Mouse (Mus musculus) neural tube, postnatal 0 days (tissue): ENCODE measurements around the gene Ggt5. TPM values are rescaled to one million over a fixed set of nuclear protein-coding genes. Genes with fewer than 3 reads are reported as not detected.

Source experiments
- polyA plus RNA-seq: library from polyadenylated mRNA; unstranded; fragments of >200 nt; fragmentation: Nextera tagmentation; extraction: Ambion mirVana; gene quantifications from 2 replicates; pipeline ENCODE4 v1.2.1, GENCODE M21; 2015

The Ggt5 gene
- polyA plus RNA-seq, result 1.6 and 1.9 TPM in 2 replicates

DNA sequence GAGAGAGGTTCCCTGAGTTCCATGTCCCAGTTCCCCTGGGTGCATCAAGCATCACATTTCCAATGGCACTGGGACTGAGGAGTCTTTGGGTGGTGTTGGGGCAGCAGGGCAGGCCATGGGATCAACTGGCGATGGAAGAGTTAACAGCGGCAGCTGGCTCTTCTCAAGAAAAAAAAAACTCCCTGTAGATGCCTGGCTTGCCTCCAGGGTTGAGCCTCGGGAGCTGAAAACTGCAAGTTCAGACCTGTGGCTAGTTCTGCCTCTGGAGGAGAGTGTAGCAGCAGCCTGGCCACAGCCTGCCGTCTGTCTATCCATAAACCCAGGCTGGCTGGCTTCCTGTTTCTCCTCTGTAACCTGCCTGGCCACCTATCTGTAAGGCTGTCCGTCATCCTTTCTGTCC is at the start of gene Ggt5:
Gene Ggt5 (plus strand): TSS at position 212 of the 400 bp plus-strand sequence.

DNA sequence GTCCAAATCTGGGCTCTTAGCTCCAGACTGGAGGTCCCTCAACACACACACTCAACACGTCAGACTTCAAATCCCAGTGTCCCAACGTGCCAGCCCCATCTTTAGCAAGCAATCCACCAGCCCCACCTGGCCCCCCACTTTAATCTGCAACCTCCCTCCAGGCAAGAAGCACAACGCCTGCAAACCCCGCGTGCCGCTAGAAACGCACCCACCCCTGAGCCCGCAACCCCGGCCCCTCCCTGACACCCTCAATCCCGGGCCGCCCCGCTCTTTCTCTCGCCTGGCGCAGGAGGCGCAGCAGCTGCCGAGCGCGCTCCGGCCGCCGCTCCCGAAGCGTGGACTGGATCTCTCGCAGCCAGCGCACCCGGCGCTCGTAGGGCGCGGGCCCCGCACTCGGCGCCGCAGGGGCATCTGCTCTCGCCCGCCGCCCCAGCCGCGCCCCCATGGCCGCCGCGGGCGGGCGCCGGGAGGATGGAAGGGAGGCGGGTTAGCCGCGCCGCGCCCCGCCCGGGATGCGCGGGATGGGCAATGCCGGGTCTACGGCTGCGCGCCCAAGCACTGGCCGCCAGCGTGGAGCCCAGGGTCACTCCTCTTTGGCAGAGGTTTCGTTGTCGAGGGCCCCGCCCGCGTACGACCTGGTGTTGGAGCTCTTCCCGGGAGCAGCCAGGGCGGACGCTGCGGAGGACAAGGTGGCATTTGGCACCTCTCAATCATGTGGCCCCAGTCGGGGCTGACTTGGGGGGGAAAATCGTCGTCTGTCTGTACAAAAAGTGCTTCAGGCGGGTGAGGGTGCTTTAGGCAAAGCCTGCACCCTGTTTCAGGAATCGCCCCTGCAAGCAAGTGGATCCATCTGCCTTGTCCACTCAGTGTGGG is 29.2 kb upstream of the Ggt5 start, which contains the start of gene Lrrc75b:
Gene Lrrc75b (minus strand): TSS at position 655 of the 873 bp plus-strand sequence.

DNA sequence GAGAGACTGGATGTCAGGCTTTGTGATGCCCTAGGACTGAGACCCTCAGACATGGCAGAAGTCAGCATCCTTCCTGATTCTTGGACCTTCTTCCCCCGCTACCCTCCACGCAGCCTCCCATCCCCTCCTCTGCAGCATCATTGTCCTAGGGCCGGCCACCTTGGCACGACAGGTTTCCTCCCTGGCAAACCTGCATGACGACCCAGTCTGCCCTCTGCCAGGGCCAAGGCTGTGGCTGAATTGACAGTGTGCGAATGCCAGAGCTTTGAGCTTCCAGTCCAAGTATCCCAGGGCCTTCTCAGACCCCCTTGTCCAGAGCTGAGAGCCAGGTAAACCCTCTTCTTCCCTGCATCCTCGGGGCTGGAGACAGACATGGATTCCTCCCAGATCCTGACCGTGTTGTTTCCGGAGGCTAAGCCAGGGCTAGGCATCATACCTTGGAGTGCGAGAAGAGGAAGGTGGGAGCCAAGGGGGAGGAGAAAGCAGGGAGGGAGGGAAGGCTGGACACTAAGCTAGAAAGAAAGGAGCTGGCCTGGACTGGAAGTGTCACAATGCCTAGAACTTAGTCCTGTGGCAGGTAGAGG is 28.0 kb upstream of the Ggt5 start, which contains the start of gene Ggt1:
Gene Ggt1 (plus strand): TSS at position 534 of the 584 bp plus-strand sequence.

DNA sequence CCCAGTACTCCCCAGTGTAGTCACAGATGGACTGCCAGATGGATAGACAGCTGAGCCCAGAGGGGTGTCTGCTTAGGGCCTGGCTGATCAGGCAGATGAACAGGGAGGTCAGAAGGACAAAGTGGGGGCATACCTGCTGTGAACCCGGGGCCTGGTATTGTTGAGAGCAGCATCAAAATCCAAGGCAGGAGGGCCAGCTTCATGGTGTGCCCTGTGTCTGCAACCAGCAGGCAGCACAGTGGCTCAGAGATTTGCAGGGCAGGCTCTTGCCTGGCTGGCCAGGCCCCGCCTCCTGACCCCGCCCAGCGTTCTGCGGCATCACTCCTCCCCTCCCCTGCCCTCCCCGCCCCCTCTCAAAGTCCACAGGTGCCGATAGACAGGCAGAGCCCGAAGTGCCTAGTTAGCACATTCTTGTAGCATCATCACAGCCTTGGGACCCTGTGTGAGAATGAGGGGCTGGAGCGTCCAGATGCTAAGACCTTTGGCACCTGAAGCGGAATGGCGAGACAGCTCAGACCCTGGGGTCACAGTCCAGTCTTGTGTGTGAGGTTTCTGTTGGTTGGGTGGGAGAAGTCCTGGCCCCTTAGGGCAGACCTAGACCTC is 54.7 kb downstream of the Ggt5 start, which contains the start of gene Susd2:
Gene Susd2 (minus strand): TSS at position 268 of the 603 bp plus-strand sequence.

Other genes starting within 250 kb of the Ggt5 start
- gene Upb1, start 188.2 kb upstream of the Ggt5 start, polyA plus RNA-seq, result 1.2 and 1.3 TPM in 2 replicates
- 102 and 118 TPM in 2 replicates for gene Snrpd3, start 71.8 kb upstream of the Ggt5 start, polyA plus RNA-seq
- gene Gucd1, start 71.4 kb upstream of the Ggt5 start, polyA plus RNA-seq, result 15.5 and 15.8 TPM in 2 replicates
- 29.6 and 35.6 TPM in 2 replicates for gene Lrrc75b, start 29.0 kb upstream of the Ggt5 start, polyA plus RNA-seq
- 1.2 and 1.6 TPM in 2 replicates for gene Ggt1, start 27.7 kb upstream of the Ggt5 start, polyA plus RNA-seq
- 24.7 and 25.7 TPM in 2 replicates for gene Susd2, start 54.7 kb downstream of the Ggt5 start, polyA plus RNA-seq
- 28.6 and 30.3 TPM in 2 replicates for gene Cabin1, start 175.0 kb downstream of the Ggt5 start, polyA plus RNA-seq
- gene Ddt, start 184.1 kb downstream of the Ggt5 start, polyA plus RNA-seq, result 128 and 167 TPM in 2 replicates
- gene Gm20441, start 191.6 kb downstream of the Ggt5 start, polyA plus RNA-seq, result not detected in 2 replicates
- gene Gstt3, start 192.1 kb downstream of the Ggt5 start, polyA plus RNA-seq, result 2.0 and 2.7 TPM in 2 replicates
- 20.0 and 24.8 TPM in 2 replicates for gene Gstt1, start 209.2 kb downstream of the Ggt5 start, polyA plus RNA-seq
- gene Gstt4, start 233.2 kb downstream of the Ggt5 start, polyA plus RNA-seq, result not detected in 2 replicates
- 9.0 and 9.8 TPM in 2 replicates for gene Gstt2, start 248.1 kb downstream of the Ggt5 start, polyA plus RNA-seq